Mouse (Mus musculus) heart, adult 2 months (tissue): Measurements from ENCODE around the gene Ptpn11.

Experiments
- EP300 ChIP-seq: fragments of 200-500 bp; IDR thresholded peaks from 2 replicates; pipeline ENCODE4 v1.6.1; 2011; ENCODE audit warnings: low read depth, low read length, control low read depth; ENCODE audit not compliant: insufficient read depth
- POLR2A ChIP-seq: fragments of 200-500 bp; IDR thresholded peaks from 2 replicates; pipeline ENCODE4 v1.6.1; 2011; ENCODE audit warnings: mild to moderate bottlenecking, low read depth, low read length, control low read depth; ENCODE audit not compliant: insufficient read depth

DNA sequence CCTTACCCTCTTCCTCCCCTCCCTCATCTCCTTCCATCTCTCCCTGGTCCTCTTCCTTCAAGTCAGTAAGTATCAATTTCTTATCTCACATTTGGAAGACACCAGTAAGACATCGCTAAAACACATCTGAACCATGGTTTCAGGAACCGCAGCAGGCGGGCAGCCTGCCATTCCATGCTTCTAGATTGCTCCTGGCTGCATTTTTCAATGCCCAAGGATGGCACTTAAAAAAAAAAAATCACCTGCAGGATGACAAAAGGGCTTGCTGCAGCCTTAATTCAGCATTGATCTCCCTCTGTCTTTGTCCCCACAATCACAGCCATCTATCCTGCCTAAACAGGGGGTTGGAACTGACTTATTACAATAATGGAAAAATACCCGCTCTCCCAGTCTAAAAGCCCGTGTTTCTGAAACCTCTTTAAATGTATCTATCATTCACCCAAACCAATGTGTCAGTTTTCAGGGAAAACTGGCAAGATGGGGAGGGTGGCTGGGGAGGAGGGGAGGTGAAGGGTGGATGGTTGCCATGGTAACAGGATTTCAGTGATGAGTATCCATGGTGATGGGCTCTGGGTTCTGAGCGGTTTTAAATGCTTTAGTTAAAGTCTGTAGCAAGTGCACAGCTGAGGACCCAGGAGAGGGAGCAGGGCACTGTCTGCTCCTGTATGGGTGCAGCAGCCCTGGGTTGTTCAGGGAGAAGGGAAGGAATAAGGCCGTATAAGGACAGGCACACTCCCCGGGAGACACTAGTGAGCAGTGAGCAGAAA lies 75.6 kb downstream of the Ptpn11 start:
- TF ChIP-seq POLR2A, result no peak
- TF ChIP-seq EP300, result no peak
